Mouse (Mus musculus) testis, adult 2 months (tissue): ENCODE results near the gene Gm3164.
"Not testable (repeated sequence)": the region's sequence is repeated elsewhere in the genome, so short reads cannot be mapped to it uniquely, and the experiment has no call there.

Experiments
- CTCF ChIP-seq: fragments of 200-500 bp; IDR thresholded peaks from 2 replicates; pipeline ENCODE4 v1.5.1; 2012; ENCODE audit warnings: low read depth, mild to moderate bottlenecking, inconsistent platforms, low read length, moderate library complexity; ENCODE audit not compliant: control insufficient read depth, insufficient read depth, insufficient replicate concordance
- POLR2A ChIP-seq: fragments of 200-500 bp; IDR thresholded peaks from 2 replicates; pipeline ENCODE4 v1.6.1; 2012; ENCODE audit warnings: low read depth, mild to moderate bottlenecking, inconsistent platforms, low read length, moderate library complexity; ENCODE audit not compliant: control insufficient read depth

- not testable (repeated sequence) for TF ChIP-seq POLR2A, CTCF
Observed at GRCm38 (mm10) chr14:4403840-4404239, 11.4 kb upstream of the Gm3164 start.
